Mouse (Mus musculus) intestine, postnatal 0 days (tissue): ENCODE measurements around the gene Scamp4. TPM values are rescaled to one million over a fixed set of nuclear protein-coding genes. Genes with fewer than 3 reads are reported as not detected.

Experiments
- ATAC-seq: fragments of 200-750 bp; cut with Nextera tagmentation; 2 replicates; pipeline ENCODE4 v1.8.0; 2017; ENCODE audit warnings: mild to moderate bottlenecking, moderate TSS enrichment, moderate library complexity
- H3K27ac ChIP-seq: fragments of 300-500 bp; sonication (generic); 2 replicates; pipeline ENCODE4 v1.5.1; 2014; ENCODE audit warnings: mild to moderate bottlenecking, low read depth, low read length, moderate library complexity
- H3K27me3 ChIP-seq: fragments of 300-500 bp; sonication (generic); replicated peaks from 2 replicates; pipeline ENCODE4 v1.6.1; 2014; ENCODE audit warnings: low read length, mixed read lengths; ENCODE audit not compliant: control insufficient read depth, insufficient read depth
- H3K36me3 ChIP-seq: fragments of 300-500 bp; sonication (generic); 2 replicates; pipeline ENCODE4 v1.6.1; 2014; ENCODE audit warnings: mild to moderate bottlenecking, moderate library complexity; ENCODE audit not compliant: control insufficient read depth, insufficient read depth
- H3K4me1 ChIP-seq: fragments of 300-500 bp; sonication (generic); replicated peaks from 2 replicates; pipeline ENCODE4 v1.6.1; 2014; ENCODE audit warnings: antibody characterized with exemption, low read length, mixed read lengths; ENCODE audit not compliant: control insufficient read depth, insufficient read depth
- H3K4me2 ChIP-seq: fragments of 300-500 bp; sonication (generic); replicated peaks from 2 replicates; pipeline ENCODE4 v1.6.1; 2014; ENCODE audit warnings: low read depth, mild to moderate bottlenecking, moderate library complexity
- H3K4me3 ChIP-seq: fragments of 300-500 bp; sonication (generic); 2 replicates; pipeline ENCODE4 v1.5.1; 2014; ENCODE audit warnings: low read depth, low read length
- H3K9ac ChIP-seq: fragments of 300-500 bp; sonication (generic); 2 replicates; pipeline ENCODE4 v1.6.1; 2014; ENCODE audit warnings: mild to moderate bottlenecking, low read depth, low read length
- H3K9me3 ChIP-seq: fragments of 300-500 bp; sonication (generic); 2 replicates; pipeline ENCODE4 v1.6.1; 2016; ENCODE audit warnings: mixed run types; ENCODE audit not compliant: control insufficient read depth
- CTCF ChIP-seq: sonication (generic); IDR thresholded peaks from 2 replicates; pipeline ENCODE4 v1.5.1; 2016; ENCODE audit warnings: low read depth, mild to moderate bottlenecking, control low read depth, antibody characterized with exemption, moderate library complexity
- WGBS: fragments of 180-500 bp; shearing (Covaris S2); extraction: QIAGEN DNeasy Blood & Tissue Kit; methylation state at CpG from one replicate; pipeline ENCODE4 v1.1.7; 2014; 5-methylcytosine and 5-hydroxymethylcytosine counted together
- polyA plus RNA-seq: library from polyadenylated mRNA; unstranded; fragments of >200 nt; fragmentation: Nextera tagmentation; extraction: Ambion mirVana; gene quantifications from 2 replicates; pipeline ENCODE4 v1.2.1, GENCODE M21; 2015

Scamp4 gene
- polyA plus RNA-seq, 1 experiment from 2014 or later = 88.5 TPM

GRCm38 (mm10) chr10:80561116-80561944, 41.3 kb upstream of the Scamp4 start, which contains the start of gene Rexo1:
Gene Rexo1 (minus strand): TSS chr10:80561560.
- no peaks in the 10 kb centered on the region for H3K27me3 ChIP-seq
- H3K9me3 ChIP-seq = no peaks in the 10 kb centered on the region
- ATAC-seq = peak; percentile 79
- peak within 1 kb of the TSS; percentile 100 for H3K4me3 ChIP-seq
- under 1% methylated on average over 67 of the region's 72 CpGs for WGBS
- peak; percentile 89 for TF ChIP-seq CTCF
- peak within 1 kb of the TSS; percentile 89 for H3K27ac ChIP-seq
- H3K4me1 ChIP-seq = 0 out of 2 replicates have a peak, but pooled peaks cover 6% of the 10 kb centered on the region
- H3K4me2 ChIP-seq = peak within 1 kb of the TSS; percentile 75
- no peaks in the 10 kb centered on the region for H3K36me3 ChIP-seq
- H3K9ac ChIP-seq = peak within 1 kb of the TSS; percentile 99

- no peak overlapping the region for H3K27ac ChIP-seq
- no peak overlapping the region; the same call in 1 of the 2 replicates for H3K4me2 ChIP-seq
- H3K4me3 ChIP-seq = no peak overlapping the region
- H3K9ac ChIP-seq = no peak overlapping the region
- H3K4me1 ChIP-seq = peaks cover 11% of the 10 kb centered on the region; the same call in 1 of the 2 replicates
- no peaks in the 10 kb centered on the region for H3K9me3 ChIP-seq
- peak; percentile 29 for ATAC-seq
- H3K36me3 ChIP-seq = peaks cover 8% of the 10 kb centered on the region; the same call in 1 of the 2 replicates
- 27% methylated on average over 17 of the region's 17 CpGs for WGBS
- peak; percentile 97 for TF ChIP-seq CTCF
- H3K27me3 ChIP-seq = no peaks in the 10 kb centered on the region
Observed at GRCm38 (mm10) chr10:80566375-80567092, 36.1 kb upstream of the Scamp4 start.

- Histone ChIP-seq H3K4me1 (peaks cover 17% of the 10 kb centered on the region; the same call in 1 of the 2 replicates), H3K4me3 (no peak overlapping the region), H3K4me2 (no peak overlapping the region), H3K9me3 (no peaks in the 10 kb centered on the region), H3K27ac (no peak overlapping the region), H3K9ac (no peak overlapping the region), H3K36me3 (peaks cover 8% of the 10 kb centered on the region; the same call in 1 of the 2 replicates), H3K27me3 (no peaks in the 10 kb centered on the region)
- TF ChIP-seq CTCF = no peak
- WGBS = 94% methylated on average over 29 of the region's 29 CpGs
- ATAC-seq = no peak
Observed at GRCm38 (mm10) chr10:80568876-80569275, 33.8 kb upstream of the Scamp4 start.

GRCm38 (mm10) chr10:80569664-80570066, 33.0 kb upstream of the Scamp4 start:
- H3K4me1 ChIP-seq = peaks cover 17% of the 10 kb centered on the region; the same call in 1 of the 2 replicates
- 21% methylated on average over 10 of the region's 10 CpGs for WGBS
- H3K9me3 ChIP-seq = no peaks in the 10 kb centered on the region
- no peak overlapping the region for H3K27ac ChIP-seq
- H3K27me3 ChIP-seq = no peaks in the 10 kb centered on the region
- TF ChIP-seq CTCF = no peak
- 0 out of 2 replicates have a peak overlapping the region, but pooled peaks have one; percentile 2 for H3K9ac ChIP-seq
- H3K4me3 ChIP-seq = peak overlapping the region; percentile 6; the same call in 1 of the 2 replicates
- peaks cover 8% of the 10 kb centered on the region; the same call in 1 of the 2 replicates for H3K36me3 ChIP-seq
- ATAC-seq = peak; percentile 60
- peak overlapping the region; percentile 53 for H3K4me2 ChIP-seq

GRCm38 (mm10) chr10:80570419-80570818, 32.3 kb upstream of the Scamp4 start:
- no peak for ATAC-seq
- H3K4me1 ChIP-seq = peaks cover 17% of the 10 kb centered on the region; the same call in 1 of the 2 replicates
- no peak for TF ChIP-seq CTCF
- 0 out of 2 replicates have a peak overlapping the region, but pooled peaks have one; percentile 31 for H3K9ac ChIP-seq
- no peaks in the 10 kb centered on the region for H3K9me3 ChIP-seq
- peaks cover 8% of the 10 kb centered on the region; the same call in 1 of the 2 replicates for H3K36me3 ChIP-seq
- WGBS = 83% methylated on average over 10 of the region's 10 CpGs
- no peak overlapping the region for H3K27ac ChIP-seq
- H3K4me3 ChIP-seq = no peak overlapping the region
- H3K27me3 ChIP-seq = no peaks in the 10 kb centered on the region
- peak overlapping the region; percentile 53; the same call in 1 of the 2 replicates for H3K4me2 ChIP-seq
